Mouse (Mus musculus): ENCODE data around the gene Morc4.

Gene Morc4

DNA sequence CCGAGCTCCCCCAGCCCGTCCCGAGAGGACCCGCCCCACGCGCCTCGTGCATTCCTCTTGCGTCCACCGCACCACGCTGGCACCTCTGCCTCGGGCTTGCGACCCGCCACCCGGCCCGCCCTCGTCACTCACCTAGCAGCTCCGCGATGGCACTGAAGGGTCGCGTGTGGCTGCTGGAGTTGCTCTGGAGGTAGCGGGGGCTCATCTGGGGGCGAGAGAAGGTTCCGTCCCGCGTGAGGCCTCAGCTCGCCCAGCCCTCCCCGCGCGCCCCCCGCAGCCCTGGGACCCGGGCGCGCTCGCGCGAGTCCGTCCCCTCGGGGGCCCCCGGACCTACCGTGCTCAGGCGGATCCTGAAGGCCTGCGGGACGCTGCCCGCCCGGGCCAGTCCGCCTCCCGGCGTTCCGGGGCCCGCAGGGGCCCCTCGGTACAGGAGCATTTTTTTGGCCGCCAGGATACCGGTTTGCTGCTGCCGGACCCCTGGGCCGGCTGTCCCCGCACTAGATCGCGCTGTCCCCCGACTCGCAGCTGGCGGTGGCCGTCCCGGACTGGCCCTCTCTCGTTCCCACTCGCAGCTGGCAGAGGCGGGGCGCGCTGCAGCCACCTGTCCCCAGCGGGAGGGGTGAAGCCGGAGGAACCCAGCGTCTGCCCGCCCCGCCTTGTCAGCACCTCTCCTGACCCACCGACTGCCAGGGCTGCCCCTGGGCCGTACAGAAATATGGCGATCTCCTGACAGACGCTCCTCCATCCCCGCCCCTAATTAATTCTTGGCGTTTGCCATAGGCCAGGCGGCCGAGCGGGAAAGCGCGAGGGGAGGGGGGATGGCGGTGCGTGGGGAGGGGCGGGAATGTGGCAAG lies at the start of gene Morc4:
TSS of gene Morc4 (minus strand) at position 740 of the 854 bp plus-strand sequence.
- peak in 1 of 2 experiments; percentile 11 for DNase-seq (ENCODE audit: low spot score in 2 of 2)

DNA sequence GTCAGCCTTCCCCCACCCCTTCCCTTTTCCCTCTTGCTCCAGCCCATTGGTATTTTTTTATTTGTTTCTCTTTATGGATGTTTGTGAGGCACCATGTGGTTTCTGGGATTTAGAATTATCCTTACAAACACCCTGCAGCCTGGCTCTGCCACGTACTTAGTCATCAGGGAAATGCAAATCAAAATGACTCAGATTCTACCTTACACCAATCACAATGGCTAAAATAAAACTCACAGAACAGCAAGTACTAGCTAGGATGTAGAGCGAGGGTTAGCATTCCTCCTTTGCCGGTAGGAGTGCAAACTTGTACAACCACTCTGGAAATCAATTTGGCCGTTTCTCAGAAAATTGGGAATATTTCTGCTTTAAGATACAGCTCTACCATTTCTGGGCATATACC lies 49.1 kb upstream of the Morc4 start:
- no peak for DNase-seq (ENCODE audit: low spot score in 2 of 2)

DNA sequence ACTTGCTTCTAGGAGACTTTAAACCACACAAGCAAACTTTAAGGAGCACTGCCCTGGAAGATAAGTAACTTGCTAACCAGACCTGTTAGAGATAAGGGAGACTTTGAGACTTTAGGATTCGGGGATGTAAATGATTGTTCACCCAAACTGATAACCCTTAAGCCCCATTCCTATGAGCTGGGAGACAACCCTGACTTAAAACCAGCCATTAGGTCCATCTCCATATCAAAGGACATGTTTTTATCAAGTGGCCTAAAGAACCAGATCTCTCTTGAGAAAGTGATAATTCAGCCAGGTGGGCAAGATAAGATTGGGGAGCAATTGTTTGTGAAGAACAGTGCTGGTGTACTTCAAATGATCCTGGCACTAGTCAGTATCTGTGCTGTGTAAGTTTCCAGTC lies 19.9 kb upstream of the Morc4 start:
- DNase-seq (ENCODE audit: low spot score in 2 of 2): no peak

DNA sequence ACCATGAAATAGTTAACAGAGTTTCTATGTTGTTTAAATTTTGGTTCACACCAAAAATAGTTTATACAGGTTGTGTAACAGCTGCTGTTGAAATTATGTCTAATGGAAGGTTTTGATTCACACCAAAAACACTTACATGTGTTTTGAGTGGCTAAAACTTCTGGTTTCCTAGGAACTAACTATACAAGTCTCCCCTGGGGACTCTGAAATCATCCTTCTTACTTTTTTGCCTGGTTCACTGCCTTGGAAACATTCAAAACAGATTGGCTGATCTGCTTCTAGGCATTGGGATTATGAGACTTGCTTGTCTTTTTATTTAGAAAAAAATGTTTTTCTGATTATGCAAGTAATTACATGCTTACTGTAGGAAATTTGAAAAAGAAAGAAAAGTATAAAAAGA lies 11.7 kb upstream of the Morc4 start:
- DNase-seq (ENCODE audit: low spot score in 2 of 2): no peak

DNA sequence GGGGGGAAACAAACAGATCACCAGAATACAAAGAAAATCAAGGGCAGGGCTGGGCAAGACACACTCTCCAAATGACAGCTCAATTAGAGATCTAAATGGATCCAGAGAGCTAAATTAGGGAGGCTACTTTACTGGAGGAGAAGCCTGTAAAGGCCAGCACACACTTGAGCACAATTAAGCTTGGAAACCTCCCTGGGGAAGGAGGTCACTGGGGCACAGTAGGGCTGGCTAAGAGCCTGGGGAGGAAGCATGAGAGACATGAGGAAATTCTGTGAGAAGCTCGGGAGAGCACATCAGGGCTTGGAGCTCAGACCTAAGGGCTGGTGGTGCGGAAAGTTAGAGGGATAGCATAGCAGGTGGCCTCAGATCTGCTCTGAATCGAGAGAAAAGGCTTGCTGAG lies 6.5 kb upstream of the Morc4 start:
- DNase-seq (ENCODE audit: low spot score in 2 of 2): no peak

DNA sequence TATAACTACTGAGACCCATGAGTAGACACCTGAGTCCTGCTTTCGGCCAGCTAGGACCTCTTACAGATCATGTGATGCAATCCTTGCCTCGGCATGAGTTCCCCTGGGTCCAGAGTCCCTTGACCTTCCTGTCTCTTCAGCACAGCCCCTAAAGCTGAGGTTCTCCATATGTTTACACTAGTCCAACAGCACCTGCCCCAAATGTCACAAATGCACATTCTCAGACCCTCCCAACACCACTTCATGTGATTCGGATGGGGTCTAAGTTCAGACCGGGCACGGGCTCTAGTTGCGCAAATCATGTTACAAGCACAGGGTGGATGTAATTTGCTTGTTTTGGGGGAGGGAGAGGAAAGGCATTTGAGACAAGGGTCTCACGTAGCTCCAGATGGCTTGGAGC lies 5.6 kb upstream of the Morc4 start:
- no peak for DNase-seq (ENCODE audit: low spot score in 2 of 2)

DNA sequence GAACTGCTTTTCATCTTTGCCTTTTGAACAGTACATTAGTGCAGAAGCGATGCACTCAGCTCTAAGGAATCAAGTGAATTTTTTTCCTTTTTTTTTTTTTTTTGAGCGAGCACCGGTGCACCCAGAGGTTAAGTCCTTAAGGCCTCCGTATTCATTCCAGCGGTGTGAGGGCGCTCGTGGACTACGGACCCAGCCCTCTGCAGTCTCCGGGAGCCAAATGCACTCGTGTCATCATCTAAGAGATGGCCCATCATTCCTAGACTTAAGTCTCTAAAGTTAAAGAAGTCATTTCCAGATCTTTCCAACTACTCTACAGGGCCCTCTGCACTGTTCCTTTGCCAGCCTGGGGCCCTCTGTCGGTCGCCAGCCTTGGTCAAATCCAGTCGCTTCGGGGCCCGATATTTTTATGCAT lies 1.2 kb downstream of the Morc4 start:
- DNase-seq (ENCODE audit: low spot score in 2 of 2): no peak

DNA sequence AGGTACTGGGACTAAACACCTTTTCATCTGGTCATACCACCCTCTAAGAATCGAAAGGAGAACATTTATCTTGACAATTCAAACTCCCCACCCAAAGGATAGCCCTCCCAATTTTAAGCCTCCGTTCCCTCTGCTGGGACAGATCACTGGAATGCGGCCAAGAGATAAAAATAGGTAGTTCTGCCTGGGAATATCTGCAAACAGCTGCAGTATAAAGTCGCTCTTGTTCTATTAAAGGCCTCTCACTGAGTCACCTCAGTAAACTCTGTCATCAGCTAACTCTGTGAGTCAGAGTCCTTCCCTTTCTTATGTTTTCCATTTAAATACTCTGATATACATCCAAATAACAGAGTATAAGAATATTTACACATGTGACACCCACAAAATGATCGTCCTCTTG lies 12.1 kb downstream of the Morc4 start:
- no peak for DNase-seq (ENCODE audit: low spot score in 2 of 2)

DNA sequence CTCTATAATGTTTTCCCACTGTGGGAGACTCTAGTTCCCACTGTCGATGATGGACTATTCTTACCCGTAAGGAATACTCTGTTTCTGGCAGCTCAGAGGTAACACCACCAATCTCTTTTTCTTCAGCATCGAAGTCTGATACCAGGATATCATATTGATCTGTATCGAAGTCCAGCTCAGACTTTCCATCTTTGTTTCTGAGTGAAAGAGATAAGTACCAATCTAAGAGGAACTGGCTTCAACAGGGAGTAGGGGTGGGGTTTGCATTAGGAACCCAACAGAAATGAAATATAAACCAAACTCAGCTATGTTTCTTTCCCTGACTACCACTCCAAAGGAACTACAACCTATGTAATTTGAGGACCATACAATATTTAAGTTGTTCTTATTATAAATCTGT lies 16.7 kb downstream of the Morc4 start:
- DNase-seq (ENCODE audit: low spot score in 2 of 2): no peak

DNA sequence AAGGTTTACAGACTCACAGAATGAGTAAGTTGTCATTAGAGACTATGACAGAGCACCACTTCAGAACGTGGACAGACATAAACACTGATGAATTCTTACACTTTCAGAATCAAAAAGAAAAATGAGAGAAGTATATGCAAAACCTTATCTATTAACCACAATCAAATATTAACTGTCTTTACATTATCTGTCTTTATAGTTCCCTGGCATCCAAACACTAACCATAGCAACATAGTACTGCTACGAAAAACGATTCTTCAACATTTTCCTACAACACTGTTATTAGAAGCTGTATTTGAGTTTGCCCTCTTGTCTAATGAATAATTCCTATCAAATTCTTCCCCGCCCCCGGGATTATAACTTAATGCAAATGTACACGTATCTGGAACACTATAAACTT lies 30.4 kb downstream of the Morc4 start:
- no peak for DNase-seq (ENCODE audit: low spot score in 2 of 2)

DNA sequence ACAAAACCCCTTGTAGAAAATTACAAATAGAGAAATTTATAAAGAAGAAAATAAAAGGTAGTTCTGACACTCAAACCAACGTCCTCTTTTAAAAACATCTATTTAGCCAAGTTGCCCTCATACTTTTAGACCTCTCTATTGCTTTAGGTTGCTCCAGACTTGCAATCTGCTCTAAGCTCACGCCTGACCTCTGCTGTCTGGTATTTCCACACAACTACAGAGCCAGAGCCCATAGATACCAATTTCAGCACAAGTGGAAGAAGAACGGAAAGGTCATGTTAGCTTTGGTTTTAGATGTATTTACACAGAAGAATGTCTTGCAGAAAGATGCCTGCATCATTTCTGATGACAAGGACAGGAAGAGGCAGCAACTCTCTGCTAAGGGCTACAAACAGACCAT lies 32.4 kb downstream of the Morc4 start:
- DNase-seq (ENCODE audit: low spot score in 2 of 2): no peak

DNA sequence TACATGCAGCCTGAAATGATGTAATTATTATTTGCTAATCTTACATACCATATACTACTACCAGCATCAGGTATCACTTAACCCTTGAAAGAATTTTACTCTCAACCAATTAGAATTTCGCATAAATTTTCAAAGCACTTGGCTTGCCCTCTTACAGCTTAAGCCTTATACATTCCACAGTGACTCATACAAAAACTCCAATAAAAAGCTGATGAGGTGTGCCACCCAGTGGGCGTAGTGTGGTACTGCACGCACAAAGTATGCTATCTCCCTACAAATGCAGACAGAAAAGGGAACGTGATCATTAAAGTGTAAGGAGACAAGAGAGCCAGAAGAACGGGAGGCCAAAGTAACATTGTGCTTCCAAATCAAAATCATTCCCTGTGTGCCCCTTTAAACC lies 39.0 kb downstream of the Morc4 start:
- DNase-seq (ENCODE audit: low spot score in 2 of 2): peak in 1 of 2 experiments; percentile 57

DNA sequence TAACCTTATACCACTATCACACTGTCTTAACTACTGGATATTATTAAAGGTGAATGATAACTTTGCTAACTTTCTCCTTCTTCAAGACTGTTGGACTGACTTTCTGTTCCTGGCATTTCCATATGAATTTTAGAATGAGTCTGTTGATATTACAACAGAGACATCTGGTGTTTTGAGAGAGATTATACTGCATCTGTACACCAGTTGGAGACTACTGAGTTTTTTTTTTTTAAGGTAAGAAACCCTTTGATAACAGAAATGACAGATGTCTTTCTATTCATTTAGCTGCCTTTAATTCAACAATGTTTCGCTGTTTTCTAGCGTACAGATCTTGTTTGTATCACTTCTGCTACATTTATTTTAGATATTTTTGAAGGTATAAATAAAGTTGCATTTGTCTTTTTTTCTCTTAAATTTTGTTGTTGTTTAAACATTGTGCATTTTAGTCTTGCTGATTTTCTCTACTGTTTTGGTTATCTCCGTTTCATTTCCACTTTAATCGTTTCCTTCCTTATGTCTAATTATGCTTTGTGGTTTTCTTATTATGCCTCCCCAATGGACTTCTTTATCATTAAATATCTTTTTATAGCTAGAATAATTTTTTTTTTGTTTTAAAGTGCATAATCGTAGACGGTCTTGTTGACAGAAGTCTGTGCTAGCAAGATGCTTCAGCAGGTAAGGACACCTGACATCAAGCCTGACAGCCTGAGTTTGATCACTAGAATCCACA lies 42.9 kb downstream of the Morc4 start:
- no peak for DNase-seq (ENCODE audit: low spot score in 2 of 2)

DNA sequence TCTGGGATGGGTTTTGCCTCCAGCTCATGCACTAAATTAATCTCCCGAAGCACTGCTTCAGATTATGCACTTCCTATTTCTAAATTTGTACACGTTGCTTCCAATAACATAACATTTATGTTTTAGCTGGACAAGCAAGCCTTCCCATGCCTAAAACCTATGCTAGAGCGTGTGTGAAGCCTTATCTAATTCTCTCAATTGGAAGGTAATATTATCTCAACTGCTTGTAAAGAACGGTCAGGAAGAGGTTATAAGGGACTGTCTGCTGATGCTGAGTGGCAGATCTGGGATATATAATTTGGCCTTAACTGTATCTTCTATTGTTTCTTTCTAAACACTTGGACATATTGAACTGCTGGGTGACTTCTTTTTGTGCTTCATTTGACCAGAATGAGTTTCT lies 44.6 kb downstream of the Morc4 start:
- DNase-seq (ENCODE audit: low spot score in 2 of 2): no peak

DNA sequence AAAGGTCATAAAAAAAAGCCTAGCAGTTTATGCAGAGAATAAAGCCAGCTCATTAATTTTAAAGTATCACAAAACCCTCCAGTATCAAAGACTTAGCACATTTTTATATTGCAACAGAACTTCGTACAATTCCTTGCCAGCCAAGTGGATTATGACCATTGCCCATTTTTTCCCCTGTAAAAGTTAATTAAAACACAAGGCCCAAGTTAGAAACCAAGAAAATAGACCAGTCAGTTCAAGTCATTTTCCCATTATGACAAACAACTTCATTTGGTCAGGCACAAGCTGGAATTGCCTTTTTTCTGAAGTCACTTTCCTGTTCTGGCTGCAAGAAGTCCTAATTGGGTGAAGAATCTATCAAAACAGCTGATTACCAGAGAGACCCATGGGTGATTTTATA lies 46.1 kb downstream of the Morc4 start:
- DNase-seq (ENCODE audit: low spot score in 2 of 2): no peak

DNA sequence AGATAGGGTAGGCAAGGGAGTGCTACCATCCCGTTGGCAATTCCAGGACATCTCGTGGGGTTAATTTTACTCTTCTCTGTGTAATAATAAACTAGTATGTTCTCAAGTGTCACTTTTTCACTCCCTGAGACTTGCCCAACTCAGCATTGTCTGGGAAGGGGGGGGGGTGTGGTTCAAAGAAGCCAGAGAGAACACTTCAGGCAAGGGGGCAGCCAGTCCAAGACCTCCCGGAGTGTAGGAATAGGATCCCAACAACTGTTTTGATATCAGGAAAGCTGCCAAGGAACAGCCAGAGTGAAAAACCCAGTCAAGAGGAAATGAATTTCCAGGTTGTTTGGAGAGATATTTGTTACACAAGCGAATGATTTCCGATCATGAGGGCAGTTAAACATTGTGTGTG lies 56.3 kb downstream of the Morc4 start:
- DNase-seq (ENCODE audit: low spot score in 2 of 2): no peak

DNA sequence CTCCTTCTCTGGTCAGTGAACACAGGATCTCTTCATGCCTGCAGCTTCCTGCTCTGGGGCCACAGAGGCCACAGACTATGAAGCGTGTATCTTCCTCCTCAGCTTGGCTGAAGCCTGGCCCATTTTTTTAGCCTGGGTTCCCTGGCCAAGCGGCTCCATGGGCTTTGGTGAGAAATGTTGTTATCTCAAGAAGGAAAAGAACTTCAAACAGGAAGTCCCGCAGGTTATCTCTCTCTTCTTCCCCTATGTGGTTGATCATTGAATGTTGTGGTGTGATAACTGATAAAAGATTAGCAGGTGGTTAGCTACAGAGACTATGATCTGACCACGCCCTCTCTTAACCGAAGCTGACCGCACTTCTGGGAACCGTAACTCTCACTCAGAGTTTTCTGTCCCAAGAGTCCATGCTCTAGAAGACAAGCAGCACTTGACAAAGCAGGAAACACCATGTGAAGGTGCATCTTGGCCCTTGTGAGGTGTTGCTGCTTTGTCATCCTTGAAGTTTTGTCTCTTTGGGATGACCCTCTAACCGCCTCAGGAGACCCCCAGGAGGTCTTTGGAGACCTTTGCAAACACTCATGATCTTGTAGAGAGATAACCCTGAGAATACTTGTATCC lies 57.4 kb downstream of the Morc4 start:
- DNase-seq (ENCODE audit: low spot score in 2 of 2): no peak

DNA sequence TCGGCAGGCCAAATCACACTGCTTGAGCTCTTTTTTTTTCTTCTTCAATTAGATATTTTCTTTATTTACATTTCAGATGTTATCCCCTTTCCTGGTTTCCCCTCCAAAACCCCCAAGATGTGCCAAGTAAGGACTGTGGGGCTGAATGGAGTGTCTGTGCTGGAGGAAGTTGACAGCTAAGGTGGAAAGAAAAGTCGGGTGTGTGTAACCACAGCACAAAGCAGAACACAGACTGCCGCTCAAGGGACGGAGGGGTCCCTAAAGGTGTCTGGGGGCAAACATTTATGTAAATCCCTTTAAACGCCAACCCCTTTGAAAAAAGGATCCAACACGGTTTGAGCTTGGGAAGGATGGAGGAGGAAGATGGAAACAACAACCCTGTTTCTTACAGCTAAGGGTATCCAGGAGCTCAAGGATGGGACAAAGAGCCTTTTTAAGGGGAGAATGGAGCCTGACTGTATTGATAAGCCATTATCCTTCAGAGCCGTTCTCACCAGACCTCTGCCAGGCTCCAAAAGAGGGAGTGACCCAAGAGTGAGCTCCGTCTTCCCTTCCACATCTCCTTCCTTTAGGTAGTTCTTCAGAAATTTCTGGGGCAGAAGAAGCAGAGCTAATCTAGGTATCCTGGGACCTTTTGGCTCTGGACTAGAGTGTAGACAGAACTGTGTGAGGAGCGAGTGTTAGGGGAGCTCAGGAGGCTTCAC lies 58.0 kb downstream of the Morc4 start:
- no peak for DNase-seq (ENCODE audit: low spot score in 2 of 2)

DNA sequence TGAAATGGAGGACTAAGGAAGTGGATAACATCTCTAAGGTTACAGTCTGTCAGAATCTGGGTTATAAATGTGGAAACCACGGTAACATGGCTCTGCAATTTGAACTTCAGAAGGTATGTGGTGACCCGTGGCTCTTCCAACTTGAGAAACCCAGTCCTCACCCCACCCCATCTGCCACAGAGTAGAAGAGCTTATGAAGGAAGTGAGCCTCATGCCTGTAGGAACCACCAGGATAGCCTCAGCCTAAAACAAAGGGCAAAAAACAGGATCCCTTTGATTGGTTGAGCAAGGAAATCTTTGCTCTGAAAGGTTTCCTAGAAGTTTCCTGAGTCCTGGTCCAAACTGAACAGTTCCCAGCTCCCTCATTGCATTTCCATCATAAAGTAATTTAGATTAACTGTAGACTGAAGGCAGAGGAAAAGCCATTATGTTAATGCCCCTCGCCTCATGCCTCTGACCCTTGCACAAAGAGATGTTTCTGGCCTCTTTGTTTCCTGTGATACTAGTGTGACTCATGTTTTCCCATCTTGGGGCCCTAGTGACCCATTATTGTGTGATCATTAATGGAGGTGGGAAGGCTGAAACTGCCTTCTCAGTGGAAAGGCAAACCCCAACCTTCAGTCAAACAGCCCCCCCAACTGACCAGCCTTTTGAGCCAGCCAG lies 58.7 kb downstream of the Morc4 start:
- DNase-seq (ENCODE audit: low spot score in 2 of 2): no peak

DNA sequence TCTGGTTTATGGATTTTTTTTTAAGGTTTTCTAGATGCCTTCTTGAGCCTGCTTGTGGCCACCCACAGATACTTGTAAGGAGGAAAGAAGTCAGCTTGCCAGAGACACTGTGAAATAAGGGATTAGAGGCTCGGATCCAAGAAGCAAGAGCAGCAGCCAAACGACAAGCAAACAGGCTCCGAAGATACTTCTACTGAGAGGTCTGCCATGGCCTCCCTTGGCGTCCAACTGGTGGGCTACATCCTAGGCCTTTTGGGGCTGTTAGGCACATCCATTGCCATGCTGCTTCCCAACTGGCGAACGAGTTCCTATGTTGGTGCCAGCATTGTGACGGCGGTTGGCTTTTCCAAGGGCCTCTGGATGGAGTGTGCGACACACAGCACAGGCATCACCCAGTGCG lies 63.0 kb downstream of the Morc4 start:
- no peak for DNase-seq (ENCODE audit: low spot score in 2 of 2)

DNA sequence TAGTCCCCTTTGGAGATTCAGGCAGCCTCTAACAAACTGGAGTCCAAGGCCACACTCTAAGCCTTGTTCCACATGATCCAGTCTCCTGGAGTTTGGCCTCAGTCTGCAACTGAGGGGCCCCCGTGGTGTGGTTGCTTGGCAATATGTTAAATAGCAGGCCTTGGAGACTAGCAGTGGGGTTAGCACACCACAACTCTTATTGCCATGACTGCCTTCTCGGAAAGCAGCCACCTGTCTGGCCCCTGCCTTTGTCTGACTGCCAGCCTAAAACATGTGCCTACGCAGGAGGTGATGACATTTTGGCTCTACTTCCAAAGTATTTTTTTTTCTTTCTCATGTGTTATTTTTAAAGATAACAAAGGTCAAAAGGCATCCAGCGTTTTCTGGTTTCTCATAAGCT lies 63.4 kb downstream of the Morc4 start:
- no peak for DNase-seq (ENCODE audit: low spot score in 2 of 2)

DNA sequence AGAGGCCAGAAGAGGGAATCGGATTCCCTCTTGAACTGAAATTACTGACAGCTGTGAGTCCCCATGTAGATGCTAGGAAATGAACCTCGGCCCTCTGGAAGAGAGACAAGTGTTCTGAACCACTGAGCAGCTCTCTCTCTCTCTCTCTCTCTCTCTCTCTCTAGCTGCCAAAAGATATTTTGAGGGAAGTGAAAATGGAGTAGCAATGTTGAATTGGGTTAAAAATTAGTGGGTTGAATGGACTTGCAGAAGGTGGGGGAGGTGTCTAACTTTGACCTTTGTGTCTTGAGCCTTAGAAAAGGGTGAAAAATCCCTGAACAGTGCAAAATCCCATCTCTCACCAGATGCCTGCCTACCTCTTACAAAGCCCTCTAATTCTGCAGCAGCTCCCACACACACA lies 64.1 kb downstream of the Morc4 start:
- DNase-seq (ENCODE audit: low spot score in 2 of 2): no peak

All from spleen, postnatal 10 days (tissue).